Mouse (Mus musculus): Measurements from ENCODE around the gene Arpc4.

Gene Arpc4

DNA sequence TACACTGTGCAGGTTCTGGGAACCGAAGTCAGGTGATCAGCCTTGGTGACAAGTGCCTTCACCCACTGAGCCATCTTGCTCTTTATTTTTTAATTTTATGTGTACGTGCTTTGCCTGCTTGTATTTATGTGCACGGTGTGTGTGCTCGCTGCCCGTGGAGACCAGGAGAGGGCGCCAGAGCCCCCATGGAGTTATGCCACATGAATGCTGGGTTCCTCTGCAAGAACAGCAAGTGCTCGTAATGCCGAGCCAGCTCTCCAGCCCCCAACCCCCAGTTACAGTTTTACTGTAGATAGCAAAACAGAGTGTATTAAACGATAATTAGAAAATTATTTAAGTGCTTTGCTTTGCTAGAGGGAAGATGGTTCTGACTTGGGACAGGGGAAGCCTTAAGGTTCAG, 28.8 kb downstream of the Arpc4 start:
- DNase-seq, result no peak

DNA sequence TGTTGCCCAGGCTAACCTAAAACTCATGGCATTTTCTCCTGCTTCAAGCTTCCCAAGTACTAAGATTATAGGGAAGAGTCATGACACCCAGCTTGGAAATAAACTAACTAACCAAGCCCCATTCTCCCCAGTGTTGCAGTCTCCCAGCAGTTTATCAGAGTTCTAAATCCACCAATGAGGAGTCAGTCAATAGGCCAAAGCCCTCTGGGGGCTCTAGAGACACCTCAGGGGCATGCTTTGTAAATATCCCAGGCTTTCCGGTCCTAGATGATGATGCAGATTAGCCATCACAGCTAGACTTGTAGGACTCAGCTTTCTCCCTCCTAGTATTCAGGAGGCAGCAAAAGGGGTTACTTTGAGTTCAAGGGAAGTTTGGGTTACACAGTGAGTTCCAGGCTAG, 32.1 kb downstream of the Arpc4 start:
- DNase-seq, result no peak

GRCm38 (mm10) chr6:113416416-113416815, 38.5 kb downstream of the Arpc4 start:
- DNase-seq, result no peak

- DNase-seq, result no peak
Observed at GRCm38 (mm10) chr6:113418441-113419198, 40.7 kb downstream of the Arpc4 start.

- DNase-seq, result peak; percentile 100
Observed at GRCm38 (mm10) chr6:113419199-113419587, 41.3 kb downstream of the Arpc4 start, which contains the start of gene Rpusd3. Gene Rpusd3 (minus strand): TSS chr6:113419340.

DNA sequence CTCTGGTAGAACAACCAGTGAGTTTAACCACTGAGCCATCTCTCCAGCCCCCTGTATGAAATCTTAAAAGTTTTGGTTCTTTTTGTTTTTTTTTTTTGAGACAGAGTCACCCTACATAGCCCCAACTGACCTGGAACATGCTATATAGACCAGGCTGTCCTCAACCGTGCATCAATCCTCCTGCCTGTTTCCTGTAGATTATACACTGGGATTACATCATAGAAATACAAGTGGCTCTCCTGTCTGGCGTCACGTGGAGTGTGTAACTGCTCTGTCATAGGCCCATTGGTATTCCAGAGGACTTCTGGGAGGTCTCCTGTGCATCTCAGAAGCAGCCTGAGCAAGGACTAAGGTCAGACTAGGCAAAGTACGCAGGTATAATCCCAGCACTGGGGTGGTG, 45.1 kb downstream of the Arpc4 start:
- no peak for DNase-seq

DNA sequence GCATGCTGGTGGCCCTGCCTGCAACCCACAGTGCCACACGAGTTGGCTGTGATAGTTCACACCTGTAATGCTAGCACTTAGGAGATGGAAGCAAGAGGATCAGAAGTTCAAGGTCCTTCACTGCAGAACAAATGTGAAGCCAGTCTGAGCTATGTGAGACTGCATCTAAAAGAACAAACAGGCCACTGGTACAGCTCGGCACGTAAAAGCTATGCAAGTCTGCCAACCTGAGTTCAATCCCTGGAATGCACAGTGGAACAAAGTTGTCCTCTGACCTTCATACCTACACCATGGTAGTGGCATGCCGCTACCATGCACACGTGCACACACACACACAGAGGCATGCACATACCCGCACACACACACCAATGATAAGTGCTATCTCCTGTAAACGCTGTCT, 46.3 kb downstream of the Arpc4 start:
- DNase-seq, result no peak

GRCm38 (mm10) chr6:113426696-113427095, 48.8 kb downstream of the Arpc4 start:
- no peak for DNase-seq

DNA sequence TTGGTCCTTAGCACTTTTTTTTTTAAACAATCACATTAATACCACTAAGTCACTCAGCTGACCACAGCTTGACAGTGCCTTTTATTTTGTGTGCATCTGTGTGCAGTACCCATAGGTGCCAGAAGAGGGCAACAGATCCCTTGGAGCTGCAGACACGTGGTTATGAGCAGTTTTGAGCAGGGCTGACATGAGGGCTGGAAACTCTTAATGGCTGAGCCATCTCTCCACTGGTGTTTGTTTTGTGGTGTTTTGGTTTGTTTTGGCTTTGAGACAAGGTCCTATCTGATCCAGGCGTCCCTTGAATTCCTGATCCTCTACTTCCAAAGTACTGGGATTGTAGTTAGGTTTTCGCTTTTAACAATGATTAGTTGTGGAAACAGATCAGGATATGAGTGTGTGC, 49.5 kb downstream of the Arpc4 start:
- DNase-seq, result peak; percentile 41

DNA sequence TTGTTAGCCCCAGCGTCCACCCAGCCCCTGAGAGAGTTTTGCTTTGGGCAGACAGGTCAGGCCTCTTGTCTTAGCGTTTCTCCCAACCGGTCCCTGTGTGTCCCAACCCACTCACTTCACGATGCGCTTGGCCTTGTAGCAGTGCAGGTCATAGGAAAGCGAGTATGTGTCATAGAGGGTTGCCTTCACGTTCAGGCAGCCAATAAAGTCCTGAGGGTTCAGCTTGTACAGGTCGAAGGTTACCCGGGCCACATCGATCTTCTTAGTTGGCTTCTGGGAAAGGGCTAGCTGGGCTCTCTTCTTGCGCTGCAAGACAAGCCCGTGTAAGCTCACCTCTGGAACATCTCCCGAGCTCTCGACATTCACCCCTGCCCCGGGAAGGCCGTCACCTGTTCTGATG, 50.1 kb downstream of the Arpc4 start:
- DNase-seq, result no peak

DNA sequence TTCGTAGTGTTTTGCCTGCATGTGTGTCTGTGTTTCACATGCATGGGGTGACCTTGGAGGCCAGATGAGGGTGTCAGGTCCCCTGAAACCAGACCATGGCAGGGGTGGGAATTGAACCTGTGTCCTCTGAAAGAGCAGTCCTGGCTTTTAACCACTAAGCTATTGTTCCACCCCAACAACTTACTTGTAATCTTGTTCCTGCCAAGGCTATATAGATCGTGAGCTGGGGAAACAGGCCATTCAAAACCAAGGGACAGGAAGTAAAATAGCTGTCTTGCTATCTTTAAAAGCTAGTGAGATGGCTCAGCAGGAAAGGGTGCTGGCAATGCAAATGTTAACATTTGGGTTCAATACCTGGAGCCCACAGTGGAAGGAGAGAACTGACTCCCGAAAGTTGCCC, 52.0 kb downstream of the Arpc4 start:
- DNase-seq, result no peak

GRCm38 (mm10) chr6:113430846-113431245, 52.9 kb downstream of the Arpc4 start:
- no peak for DNase-seq

DNA sequence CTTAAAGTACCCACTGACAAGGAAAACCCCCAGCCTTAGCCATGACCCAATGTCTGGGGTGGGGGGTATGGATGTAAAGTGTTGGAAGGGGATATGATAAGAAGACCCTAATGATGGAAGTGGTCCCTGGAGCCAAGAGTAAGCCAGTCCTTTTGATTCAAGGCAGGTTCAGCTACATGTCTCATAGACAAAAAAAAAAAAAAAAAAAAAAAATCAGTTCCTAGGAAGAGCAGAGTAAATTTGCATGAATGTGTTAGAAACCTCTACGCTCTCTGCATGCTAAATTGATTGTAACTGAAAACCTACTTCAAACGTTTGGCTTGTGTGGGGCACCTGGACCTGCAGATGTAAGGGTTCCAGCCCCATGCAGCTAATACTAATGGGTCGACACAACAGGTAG, 53.9 kb downstream of the Arpc4 start:
- DNase-seq, result no peak

GRCm38 (mm10) chr6:113433661-113434060, 55.7 kb downstream of the Arpc4 start:
- DNase-seq, result no peak

DNA sequence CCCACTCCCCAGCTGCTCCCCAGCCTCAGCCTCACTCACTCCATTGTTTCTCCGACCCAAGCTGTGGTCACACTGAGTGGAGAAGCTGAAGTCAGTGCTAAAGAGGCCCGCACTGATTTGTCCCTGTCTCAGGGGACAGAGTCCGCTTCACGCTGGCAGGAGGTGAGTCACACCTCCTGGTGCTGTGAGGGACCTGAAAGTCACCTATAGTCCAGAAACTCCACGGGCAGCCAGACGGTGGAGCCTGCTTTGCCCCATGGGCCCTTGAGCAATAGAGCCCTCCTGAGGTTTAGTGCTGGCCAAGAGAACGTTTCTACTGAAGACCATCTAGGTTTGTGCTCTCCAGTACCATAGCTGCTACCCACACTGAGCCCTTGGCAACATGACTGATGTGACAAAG, 56.8 kb downstream of the Arpc4 start:
- no peak for DNase-seq

DNA sequence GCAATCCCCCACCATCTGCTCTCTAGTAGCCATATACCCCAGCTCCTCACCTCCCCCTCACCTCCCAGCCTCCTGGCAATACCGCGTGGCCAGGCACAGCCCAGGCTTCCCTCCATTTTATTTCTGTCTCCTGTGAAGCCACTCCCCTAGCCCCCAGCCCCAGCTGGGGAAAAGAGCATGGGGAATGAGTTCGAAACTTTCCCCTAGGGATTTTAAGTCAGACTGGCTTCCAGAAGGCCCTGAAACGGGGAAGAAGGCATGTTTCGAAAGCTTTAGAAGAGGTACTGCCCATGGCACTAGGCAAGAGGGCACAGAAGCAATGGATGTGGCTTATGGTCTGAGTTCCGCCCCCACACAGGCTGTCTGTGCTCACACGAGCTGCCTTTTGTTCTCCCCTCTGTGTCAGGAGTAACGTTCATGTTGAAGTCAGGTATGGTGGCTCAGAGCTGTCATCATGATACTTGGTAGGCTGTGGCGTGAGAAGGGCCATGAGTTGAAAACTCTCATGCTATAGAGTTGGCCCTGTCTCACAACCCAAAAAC, 57.8 kb downstream of the Arpc4 start, which contains the start of gene Cidec:
Cidec (minus strand) TSS at position 97 of the 542 bp plus-strand sequence.
- no peak for DNase-seq

DNA sequence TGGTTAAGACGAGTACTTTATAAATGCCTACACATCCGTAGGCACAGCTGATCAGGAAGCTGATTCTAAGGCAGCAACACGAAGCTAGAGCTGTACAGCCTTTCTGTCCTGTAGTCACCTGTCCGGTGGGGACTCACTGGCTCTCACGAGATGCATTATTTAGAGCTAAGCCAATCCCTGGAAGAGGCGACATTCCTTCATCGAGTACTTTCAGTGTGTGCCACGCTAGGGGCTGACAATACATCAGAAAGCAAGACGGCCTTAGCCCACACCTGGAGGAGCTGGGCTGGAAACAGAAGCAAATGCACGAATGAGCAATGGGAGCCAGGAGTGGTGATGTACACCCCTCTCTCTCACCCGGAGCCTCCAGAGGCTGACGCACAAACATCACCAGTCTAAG, 59.2 kb downstream of the Arpc4 start:
- DNase-seq, result no peak

- no peak for DNase-seq
Observed at GRCm38 (mm10) chr6:113438721-113439430, 61.0 kb downstream of the Arpc4 start.
